Mouse (Mus musculus): Measurements from ENCODE around the gene Esrrg. TPM values are rescaled to one million over a fixed set of nuclear protein-coding genes. Genes with fewer than 3 reads are reported as not detected.

The Esrrg gene
- polyA plus RNA-seq, 1 experiment from 2014 or later: 20.0 TPM

- no peak overlapping the region for H3K4me2 ChIP-seq
- no peak overlapping the region for H3K27ac ChIP-seq
- H3K9me3 ChIP-seq (replicated peaks): no peaks in the 10 kb centered on the region
- peaks cover 15% of the 10 kb centered on the region for H3K4me1 ChIP-seq (replicated peaks)
- no peaks in the 10 kb centered on the region for H3K36me3 ChIP-seq
- H3K4me3 ChIP-seq: no peak overlapping the region
- H3K27me3 ChIP-seq: no peaks in the 10 kb centered on the region
- no peak for ATAC-seq (replicated peaks; ENCODE audit: insufficient number of reproducible peaks, insufficient read depth, low FRiP score, low read depth)
- H3K9ac ChIP-seq: no peak overlapping the region
- WGBS: 63% methylated on average over 7 of the region's 7 CpGs
These were observed 548.8 kb downstream of the Esrrg start for GRCm38 (mm10) chr1:188157237-188157955.

- no peak for ATAC-seq (replicated peaks; ENCODE audit: insufficient number of reproducible peaks, insufficient read depth, low FRiP score, low read depth)
- H3K4me3 ChIP-seq: no peak overlapping the region
These were observed 550.1 kb downstream of the Esrrg start for GRCm38 (mm10) chr1:188158675-188159074.

GRCm38 (mm10) chr1:188159108-188159507 is 550.5 kb downstream of the Esrrg start:
- 52% methylated on average over 2 of the region's 2 CpGs for WGBS
- ATAC-seq (replicated peaks; ENCODE audit: insufficient number of reproducible peaks, insufficient read depth, low FRiP score, low read depth): no peak
- H3K36me3 ChIP-seq: no peaks in the 10 kb centered on the region
- H3K27me3 ChIP-seq: no peaks in the 10 kb centered on the region
- peaks cover 7% of the 10 kb centered on the region for H3K4me1 ChIP-seq (replicated peaks)
- H3K4me2 ChIP-seq: no peak overlapping the region
- H3K9me3 ChIP-seq (replicated peaks): no peaks in the 10 kb centered on the region
- no peak overlapping the region for H3K4me3 ChIP-seq
- no peak overlapping the region for H3K27ac ChIP-seq
- no peak overlapping the region for H3K9ac ChIP-seq

More at GRCm38 (mm10) chr1:188158675-188159074, 550.1 kb downstream of the Esrrg start:
- Histone ChIP-seq H3K9me3 (replicated peaks) (no peaks in the 10 kb centered on the region), H3K27ac (no peak overlapping the region), H3K27me3 (no peaks in the 10 kb centered on the region), H3K4me2 (no peak overlapping the region), H3K9ac (no peak overlapping the region), H3K36me3 (no peaks in the 10 kb centered on the region), H3K4me1 (replicated peaks) (peaks cover 11% of the 10 kb centered on the region)
- WGBS: 64% methylated on average over 1 of the region's 1 CpGs

- H3K4me2 ChIP-seq: no peak overlapping the region
- H3K4me3 ChIP-seq: no peak overlapping the region
- ATAC-seq (replicated peaks; ENCODE audit: insufficient number of reproducible peaks, insufficient read depth, low FRiP score, low read depth): no peak
These were observed 554.5 kb downstream of the Esrrg start for GRCm38 (mm10) chr1:188163058-188163457.

GRCm38 (mm10) chr1:188164251-188164650 is 555.7 kb downstream of the Esrrg start:
- Histone ChIP-seq H3K4me3 (no peak overlapping the region), H3K4me1 (replicated peaks) (peaks cover 13% of the 10 kb centered on the region), H3K9ac (no peak overlapping the region), H3K27ac (no peak overlapping the region), H3K27me3 (no peaks in the 10 kb centered on the region), H3K36me3 (no peaks in the 10 kb centered on the region), H3K9me3 (replicated peaks) (no peaks in the 10 kb centered on the region), H3K4me2 (no peak overlapping the region)
- WGBS: 42% methylated on average over 6 of the region's 6 CpGs
- no peak for ATAC-seq (replicated peaks; ENCODE audit: insufficient number of reproducible peaks, insufficient read depth, low FRiP score, low read depth)

More at GRCm38 (mm10) chr1:188163058-188163457, 554.5 kb downstream of the Esrrg start:
- H3K9me3 ChIP-seq (replicated peaks): no peaks in the 10 kb centered on the region
- H3K9ac ChIP-seq: no peak overlapping the region
- H3K4me1 ChIP-seq (replicated peaks): peaks cover 16% of the 10 kb centered on the region
- no peak overlapping the region for H3K27ac ChIP-seq
- no peaks in the 10 kb centered on the region for H3K36me3 ChIP-seq
- H3K27me3 ChIP-seq: no peaks in the 10 kb centered on the region

GRCm38 (mm10) chr1:188173859-188174258 is 565.3 kb downstream of the Esrrg start:
- Histone ChIP-seq H3K4me3 (no peak overlapping the region), H3K9ac (no peak overlapping the region), H3K4me2 (no peak overlapping the region), H3K27ac (no peak overlapping the region), H3K9me3 (replicated peaks) (no peaks in the 10 kb centered on the region), H3K4me1 (replicated peaks) (no peaks in the 10 kb centered on the region), H3K36me3 (no peaks in the 10 kb centered on the region), H3K27me3 (no peaks in the 10 kb centered on the region)
- WGBS: 58% methylated on average over 1 of the region's 1 CpGs
- no peak for ATAC-seq (replicated peaks; ENCODE audit: insufficient number of reproducible peaks, insufficient read depth, low FRiP score, low read depth)

GRCm38 (mm10) chr1:188182951-188183350 is 574.4 kb downstream of the Esrrg start:
- 84% methylated on average over 5 of the region's 5 CpGs for WGBS
- no peaks in the 10 kb centered on the region for H3K4me1 ChIP-seq (replicated peaks)
- no peaks in the 10 kb centered on the region for H3K36me3 ChIP-seq
- no peaks in the 10 kb centered on the region for H3K9me3 ChIP-seq (replicated peaks)
- H3K4me2 ChIP-seq: no peak overlapping the region
- H3K27ac ChIP-seq: no peak overlapping the region
- H3K4me3 ChIP-seq: no peak overlapping the region
- no peak for ATAC-seq (replicated peaks; ENCODE audit: insufficient number of reproducible peaks, insufficient read depth, low FRiP score, low read depth)
- H3K27me3 ChIP-seq: no peaks in the 10 kb centered on the region
- no peak overlapping the region for H3K9ac ChIP-seq

- Histone ChIP-seq H3K9ac (no peak overlapping the region), H3K4me3 (no peak overlapping the region), H3K27ac (no peak overlapping the region), H3K27me3 (no peaks in the 10 kb centered on the region), H3K4me2 (no peak overlapping the region), H3K4me1 (replicated peaks) (no peaks in the 10 kb centered on the region), H3K9me3 (replicated peaks) (no peaks in the 10 kb centered on the region), H3K36me3 (no peaks in the 10 kb centered on the region)
- ATAC-seq (replicated peaks; ENCODE audit: insufficient number of reproducible peaks, insufficient read depth, low FRiP score, low read depth): no peak
- WGBS: 75% methylated on average over 17 of the region's 17 CpGs
These were observed 578.0 kb downstream of the Esrrg start for GRCm38 (mm10) chr1:188186440-188187117.

GRCm38 (mm10) chr1:188192971-188193370 is 584.4 kb downstream of the Esrrg start:
- H3K9me3 ChIP-seq (replicated peaks): no peaks in the 10 kb centered on the region
- H3K36me3 ChIP-seq: no peaks in the 10 kb centered on the region
- H3K27me3 ChIP-seq: no peaks in the 10 kb centered on the region
- H3K9ac ChIP-seq: no peak overlapping the region
- no peak overlapping the region for H3K4me2 ChIP-seq
- 91% methylated on average over 2 of the region's 2 CpGs for WGBS
- H3K27ac ChIP-seq: no peak overlapping the region
- ATAC-seq (replicated peaks; ENCODE audit: insufficient number of reproducible peaks, insufficient read depth, low FRiP score, low read depth): no peak
- H3K4me1 ChIP-seq (replicated peaks): no peaks in the 10 kb centered on the region
- no peak overlapping the region for H3K4me3 ChIP-seq

- Histone ChIP-seq H3K4me1 (replicated peaks) (no peaks in the 10 kb centered on the region), H3K4me3 (no peak overlapping the region), H3K9ac (no peak overlapping the region), H3K27me3 (no peaks in the 10 kb centered on the region), H3K27ac (no peak overlapping the region), H3K9me3 (replicated peaks) (no peaks in the 10 kb centered on the region), H3K36me3 (peaks cover 9% of the 10 kb centered on the region; the same call in 1 of the 2 replicates), H3K4me2 (no peak overlapping the region)
- ATAC-seq (replicated peaks; ENCODE audit: insufficient number of reproducible peaks, insufficient read depth, low FRiP score, low read depth): no peak
- WGBS: 71% methylated on average over 6 of the region's 6 CpGs
These were observed 598.8 kb downstream of the Esrrg start for GRCm38 (mm10) chr1:188207421-188207820.

- no peaks in the 10 kb centered on the region for H3K27me3 ChIP-seq
- no peak overlapping the region for H3K4me2 ChIP-seq
- no peak overlapping the region for H3K4me3 ChIP-seq
- H3K9ac ChIP-seq: no peak overlapping the region
- no peaks in the 10 kb centered on the region for H3K4me1 ChIP-seq (replicated peaks)
- ATAC-seq (replicated peaks; ENCODE audit: insufficient number of reproducible peaks, insufficient read depth, low FRiP score, low read depth): no peak
- H3K9me3 ChIP-seq (replicated peaks): no peaks in the 10 kb centered on the region
- H3K27ac ChIP-seq: no peak overlapping the region
- peaks cover 9% of the 10 kb centered on the region; the same call in 1 of the 2 replicates for H3K36me3 ChIP-seq
- 78% methylated on average over 1 of the region's 1 CpGs for WGBS
These were observed 600.4 kb downstream of the Esrrg start for GRCm38 (mm10) chr1:188209025-188209424.

Measured in heart, embryonic 15.5 days (tissue).